In the genomic region with DNA sequence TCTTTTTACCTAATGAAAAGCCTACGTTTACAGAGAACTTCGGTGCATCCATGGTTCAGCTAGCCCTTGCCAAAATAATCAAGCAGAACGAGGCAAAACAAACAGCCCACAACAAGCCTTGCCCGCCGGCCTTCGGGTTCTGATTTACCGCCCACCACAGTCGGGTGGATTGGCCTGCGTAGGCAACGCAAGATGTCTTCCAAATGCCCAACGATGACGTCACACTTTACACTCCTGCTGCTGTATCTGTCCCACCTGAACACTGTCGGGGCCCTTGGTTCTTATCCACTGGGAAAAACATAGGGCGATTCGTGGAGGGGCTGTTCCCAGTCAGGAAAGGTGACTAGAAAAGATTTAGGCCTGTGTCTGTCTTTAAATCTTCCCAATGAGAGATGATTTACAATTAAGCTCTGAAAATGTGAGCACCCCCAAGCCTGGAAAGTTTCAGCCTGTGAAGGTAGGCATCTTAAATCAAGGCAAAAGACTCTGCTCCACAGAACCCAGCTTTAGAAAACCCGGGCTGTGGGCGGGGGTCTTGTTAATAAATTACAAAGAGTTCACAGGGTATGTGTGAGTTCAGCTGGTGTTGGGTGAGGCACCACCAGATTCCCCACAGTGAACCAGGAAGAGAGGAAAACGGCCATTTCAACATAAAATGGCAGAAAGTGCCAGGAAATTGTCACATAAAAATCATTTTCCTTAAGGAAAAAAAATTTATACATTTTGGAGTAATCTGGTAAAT, we compare ENCODE assay signal across 23 mouse cellular contexts.
A peak's percentile ranks its signal among the peaks of the same experiment; 100 is the strongest.
DNase-seq lines count a peak whose midpoint lies in the region; ATAC-seq and TF ChIP-seq lines count a peak whose summit lies in the region.
"Had no signal": no experiment of that assay in that cellular context is flagged by ENCODE, and none has a peak within 500 bp of the region (broad histone marks: within the 10 kb centered on the region; RNA-seq: fewer than 3 reads in every experiment).

No protein-coding gene starts in this region.

- no peak for DNase-seq in kidney, adult 11 months
- peak; percentile 58 for DNase-seq in ZHBTc4 (ENCODE audit: low read depth, low spot score)
- no peak for DNase-seq in ovary, postnatal 14 days (ENCODE audit: low spot score)
- no peak for DNase-seq in adrenal gland, postnatal 25 days
- DNase-seq: adrenal gland, postnatal 10 days; cerebellum, adult 11-12 months; cerebellum, adult 9-11 months; cerebellum, postnatal 36 days; gastrocnemius, postnatal 36 days; heart, adult 18-20 months; heart, postnatal 14 days had no signal

- H3K9me3 ChIP-seq in kidney, embryonic 15.5 days (replicated peaks) = no peaks in the 10 kb centered on the region
- H3K9me3 ChIP-seq in E14TG2a.4 (ENCODE audit: low read length) = no peaks in the 10 kb centered on the region
- no peaks in the 10 kb centered on the region for H3K9me3 ChIP-seq in ES-Bruce4 (replicated peaks; ENCODE audit: control insufficient read depth, insufficient read depth, low read length, poor library complexity, severe bottlenecking)
- H3K9me3 ChIP-seq: embryonic facial prominence, embryonic 15.5 days; forebrain, embryonic 10.5 days; forebrain, embryonic 15.5 days; heart, embryonic 15.5 days; hindbrain, embryonic 13.5 days had no signal

- H3K27me3 ChIP-seq in kidney, embryonic 15.5 days = no peaks in the 10 kb centered on the region
- H3K27me3 ChIP-seq in E14TG2a.4 (ENCODE audit: insufficient read depth, low read length) = peaks cover 12% of the 10 kb centered on the region; the same call in 1 of the 2 replicates
- no peaks in the 10 kb centered on the region; the same call in 1 of the 2 replicates for H3K27me3 ChIP-seq in ES-Bruce4 (ENCODE audit: control insufficient read depth, insufficient read depth, low read length, poor library complexity, severe bottlenecking)
- H3K27me3 ChIP-seq: embryonic facial prominence, embryonic 15.5 days; forebrain, embryonic 15.5 days; heart, embryonic 15.5 days had no signal

- H3K36me3 ChIP-seq in kidney, embryonic 15.5 days = no peaks in the 10 kb centered on the region
- no peaks in the 10 kb centered on the region for H3K36me3 ChIP-seq in E14TG2a.4 (ENCODE audit: insufficient read depth, low read length)
- no peaks in the 10 kb centered on the region for H3K36me3 ChIP-seq in ES-Bruce4 (ENCODE audit: control insufficient read depth, insufficient read depth, low read length, poor library complexity, severe bottlenecking)
- H3K36me3 ChIP-seq: embryonic facial prominence, embryonic 15.5 days; forebrain, embryonic 10.5 days; forebrain, embryonic 15.5 days; heart, embryonic 15.5 days; hindbrain, embryonic 13.5 days had no signal

- H3K4me1 ChIP-seq in kidney, embryonic 15.5 days = peaks cover 20% of the 10 kb centered on the region
- H3K4me1 ChIP-seq in E14TG2a.4 (replicated peaks; ENCODE audit: low read depth, low read length) = peaks cover 21% of the 10 kb centered on the region
- H3K4me1 ChIP-seq in ES-Bruce4 (ENCODE audit: control insufficient read depth, insufficient read depth, low read length) = no peaks in the 10 kb centered on the region
- H3K4me1 ChIP-seq: forebrain, embryonic 10.5 days; forebrain, embryonic 15.5 days; heart, embryonic 15.5 days; hindbrain, embryonic 13.5 days had no signal

- 0 out of 2 replicates have a peak, but pooled peaks have one; percentile 54 for ATAC-seq in kidney, embryonic 15.5 days (replicated peaks; ENCODE audit: low FRiP score)
- no peak for ATAC-seq in inflammation-experienced regulatory T-cells, adult 6 months
- ATAC-seq: forebrain, embryonic 15.5 days; hindbrain, postnatal 0 days had no signal

- TF ChIP-seq CTCF in E14TG2a.4 (conservative IDR thresholded peaks at IDR 0.05; ENCODE audit: low read length) (no peak), ES-Bruce4 (IDR thresholded peaks at IDR 0.05; ENCODE audit: low read depth, low read length) (no peak)

- H3K27ac ChIP-seq in kidney, embryonic 15.5 days = peak overlapping the region; percentile 34; the same call in 1 of the 2 replicates
- H3K27ac ChIP-seq in ES-Bruce4 (ENCODE audit: insufficient read depth, low read length) = no peak overlapping the region
- H3K27ac ChIP-seq: embryonic facial prominence, embryonic 15.5 days; forebrain, embryonic 10.5 days; forebrain, embryonic 15.5 days; heart, embryonic 15.5 days; hindbrain, embryonic 13.5 days; hindbrain, postnatal 0 days had no signal

- H3K4me3 ChIP-seq in kidney, embryonic 15.5 days (replicated peaks) = no peak overlapping the region
- 0 out of 2 replicates have a peak overlapping the region, but pooled peaks have one; percentile 23 for H3K4me3 ChIP-seq in E14TG2a.4 (replicated peaks; ENCODE audit: low read length)
- peak overlapping the region; percentile 27 for H3K4me3 ChIP-seq in ES-Bruce4 (ENCODE audit: low read depth, low read length)
- H3K4me3 ChIP-seq: embryonic facial prominence, embryonic 15.5 days; erythroblast, embryonic 14.5 days; forebrain, embryonic 10.5 days; forebrain, embryonic 15.5 days; heart, embryonic 15.5 days; hindbrain, embryonic 13.5 days had no signal

- 40% methylated on average over 18 of the region's 18 CpGs for WGBS in kidney, embryonic 15.5 days

- no peak for TF ChIP-seq EP300 in ES-Bruce4 (IDR thresholded peaks at IDR 0.05; ENCODE audit: insufficient read depth, low read depth, low read length)

- TF ChIP-seq POLR2A in ES-Bruce4 (IDR thresholded peaks at IDR 0.05; ENCODE audit: insufficient read depth, low read length) = no peak

- H3K9ac ChIP-seq in kidney, embryonic 15.5 days = no peak overlapping the region
- H3K9ac ChIP-seq in ES-Bruce4 (ENCODE audit: low read depth, poor library complexity, severe bottlenecking) = 0 out of 2 replicates have a peak overlapping the region, but pooled peaks have one; percentile 25
- H3K9ac ChIP-seq: embryonic facial prominence, embryonic 15.5 days; forebrain, embryonic 15.5 days; heart, embryonic 15.5 days; hindbrain, embryonic 13.5 days had no signal

- peak overlapping the region; percentile 15; the same call in 1 of the 2 replicates for H3K4me2 ChIP-seq in kidney, embryonic 15.5 days
- H3K4me2 ChIP-seq: embryonic facial prominence, embryonic 15.5 days; forebrain, embryonic 15.5 days; heart, embryonic 11.5 days; heart, embryonic 15.5 days; hindbrain, embryonic 13.5 days had no signal
